Mouse (Mus musculus) cortical plate, adult 2 months (tissue): ENCODE data around the gene Rtn4r. TPM values are rescaled to one million over a fixed set of nuclear protein-coding genes. Genes with fewer than 3 reads are reported as not detected.

Experiments
- H3K27ac ChIP-seq: fragments of 200-500 bp; 2 replicates; pipeline ENCODE4 v1.5.1; 2012; ENCODE audit warnings: low read length, control low read depth, inconsistent platforms; ENCODE audit not compliant: insufficient read depth
- H3K4me1 ChIP-seq: fragments of 200-500 bp; 2 replicates; pipeline ENCODE4 v1.6.1; 2011; ENCODE audit warnings: low read length; ENCODE audit not compliant: control insufficient read depth, insufficient read depth
- H3K4me3 ChIP-seq: fragments of 200-500 bp; 2 replicates; pipeline ENCODE4 v1.5.1; 2011; ENCODE audit warnings: mild to moderate bottlenecking, low read length, control low read depth; ENCODE audit not compliant: insufficient read depth
- CTCF ChIP-seq: fragments of 200-500 bp; IDR thresholded peaks from 2 replicates; pipeline ENCODE4 v1.5.1; 2011; ENCODE audit warnings: mild to moderate bottlenecking, control low read depth, low read length; ENCODE audit not compliant: insufficient read depth; ENCODE audit errors: extremely low read depth
- POLR2A ChIP-seq: fragments of 200-500 bp; IDR thresholded peaks from 2 replicates; pipeline ENCODE4 v1.6.1; 2011; ENCODE audit warnings: mild to moderate bottlenecking, low read length, control low read depth; ENCODE audit not compliant: insufficient read depth; ENCODE audit errors: extremely low read depth
- polyA plus RNA-seq: library from polyadenylated mRNA; depleted of rRNA; stranded (reverse); fragments of >200 nt; gene quantifications from 2 replicates; pipeline ENCODE4 v1.2.3, GENCODE M21; 2012; rRNA removed

Gene Rtn4r
- polyA plus RNA-seq, 1 experiment, result 225 TPM

GRCm38 (mm10) chr16:18198365-18199098 is 71.1 kb downstream of the Rtn4r start:
- H3K4me3 ChIP-seq, result no peak overlapping the region
- no peak for TF ChIP-seq CTCF
- no peak for TF ChIP-seq POLR2A
- peaks cover 9% of the 10 kb centered on the region for H3K4me1 ChIP-seq
- no peak overlapping the region for H3K27ac ChIP-seq

GRCm38 (mm10) chr16:18200062-18200461 is 72.6 kb downstream of the Rtn4r start:
- Histone ChIP-seq H3K27ac (no peak overlapping the region), H3K4me3 (no peak overlapping the region), H3K4me1 (peaks cover 3% of the 10 kb centered on the region)
- TF ChIP-seq CTCF, result no peak
- TF ChIP-seq POLR2A, result no peak

GRCm38 (mm10) chr16:18201620-18202019 is 74.2 kb downstream of the Rtn4r start:
- Histone ChIP-seq H3K27ac (no peak overlapping the region), H3K4me3 (no peak overlapping the region), H3K4me1 (0 out of 2 replicates have a peak, but pooled peaks cover 1% of the 10 kb centered on the region)
- TF ChIP-seq POLR2A (no peak), CTCF (no peak)

Other genes starting within 250 kb of the Rtn4r start
- gene Gm20518, start 236.0 kb upstream of the Rtn4r start, polyA plus RNA-seq, result 2.6 and 3.0 TPM in 2 replicates
- 0.08 and 0.10 TPM in 2 replicates for gene Tssk1, start 233.4 kb upstream of the Rtn4r start, polyA plus RNA-seq
- 81.0 and 83.6 TPM in 2 replicates for gene Dgcr2, start 229.1 kb upstream of the Rtn4r start, polyA plus RNA-seq
- gene Tssk2, start 229.0 kb upstream of the Rtn4r start, polyA plus RNA-seq, result not detected in 2 replicates
- 39.7 and 46.3 TPM in 2 replicates for gene Ess2, start 216.3 kb upstream of the Rtn4r start, polyA plus RNA-seq
- gene Gsc2, start 212.6 kb upstream of the Rtn4r start, polyA plus RNA-seq, result not detected in 2 replicates
- gene Slc25a1, start 199.4 kb upstream of the Rtn4r start, polyA plus RNA-seq, result 56.5 and 62.5 TPM in 2 replicates
- not detected in 2 replicates for gene Vpreb2, start 147.2 kb upstream of the Rtn4r start, polyA plus RNA-seq
- gene Dgcr6, start 74.8 kb upstream of the Rtn4r start, polyA plus RNA-seq, result 113 and 120 TPM in 2 replicates
- 72.7 and 86.0 TPM in 2 replicates for gene Prodh, start 37.4 kb upstream of the Rtn4r start, polyA plus RNA-seq
- not detected in 2 replicates for gene Ccdc188, start 90.2 kb downstream of the Rtn4r start, polyA plus RNA-seq
- gene Zdhhc8, start 107.5 kb downstream of the Rtn4r start, polyA plus RNA-seq, result 176 and 186 TPM in 2 replicates
- gene Trmt2a, start 121.0 kb downstream of the Rtn4r start, polyA plus RNA-seq, result 72.9 and 84.7 TPM in 2 replicates
- 92.3 and 95.1 TPM in 2 replicates for gene Ranbp1, start 121.1 kb downstream of the Rtn4r start, polyA plus RNA-seq
- gene Gm49776, start 130.7 kb downstream of the Rtn4r start, polyA plus RNA-seq, result 0.36 TPM in 1 of 2 replicates, not detected in the other
- gene Dgcr8, start 161.6 kb downstream of the Rtn4r start, polyA plus RNA-seq, result 36.3 and 40.9 TPM in 2 replicates
- 231 and 235 TPM in 2 replicates for gene Tango2, start 220.5 kb downstream of the Rtn4r start, polyA plus RNA-seq
- 30.6 and 35.9 TPM in 2 replicates for gene Arvcf, start 220.5 kb downstream of the Rtn4r start, polyA plus RNA-seq